Mouse (Mus musculus): ENCODE data around the gene Lrrk2.

DNA sequence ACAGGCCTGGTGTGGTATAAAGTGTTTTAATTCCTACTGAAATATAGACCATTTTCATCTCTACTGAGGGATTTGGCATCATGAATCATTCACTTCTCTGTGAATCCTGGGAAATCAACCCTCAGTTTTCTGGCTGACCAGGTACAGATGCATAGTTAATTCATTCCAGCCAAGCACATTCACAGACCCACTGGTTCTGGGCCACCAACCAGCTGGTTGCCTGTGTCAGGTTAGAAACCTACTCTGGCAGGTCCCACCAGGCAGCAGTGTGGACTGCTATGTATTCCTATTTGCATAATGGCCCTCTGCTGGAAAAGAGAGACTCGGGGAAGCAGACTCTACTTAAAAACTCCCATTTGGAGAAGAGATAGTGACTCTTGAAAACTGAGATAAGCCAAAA, 27.9 kb downstream of the Lrrk2 start:
- TF ChIP-seq GATA1 (IDR thresholded peaks at IDR 0.05; ENCODE audit: low read length) (no peak), TAL1 (IDR thresholded peaks at IDR 0.05; ENCODE audit: low read length) (no peak)

All from erythroblast, embryonic 14.5 days (primary cell).